Mouse (Mus musculus): ENCODE measurements around the gene Rhbdf2. TPM values are rescaled to one million over a fixed set of nuclear protein-coding genes. Genes with fewer than 3 reads are reported as not detected.

The Rhbdf2 gene
- total and polyA plus RNA-seq, 2 experiments: 3.1 to 17.8 TPM

DNA sequence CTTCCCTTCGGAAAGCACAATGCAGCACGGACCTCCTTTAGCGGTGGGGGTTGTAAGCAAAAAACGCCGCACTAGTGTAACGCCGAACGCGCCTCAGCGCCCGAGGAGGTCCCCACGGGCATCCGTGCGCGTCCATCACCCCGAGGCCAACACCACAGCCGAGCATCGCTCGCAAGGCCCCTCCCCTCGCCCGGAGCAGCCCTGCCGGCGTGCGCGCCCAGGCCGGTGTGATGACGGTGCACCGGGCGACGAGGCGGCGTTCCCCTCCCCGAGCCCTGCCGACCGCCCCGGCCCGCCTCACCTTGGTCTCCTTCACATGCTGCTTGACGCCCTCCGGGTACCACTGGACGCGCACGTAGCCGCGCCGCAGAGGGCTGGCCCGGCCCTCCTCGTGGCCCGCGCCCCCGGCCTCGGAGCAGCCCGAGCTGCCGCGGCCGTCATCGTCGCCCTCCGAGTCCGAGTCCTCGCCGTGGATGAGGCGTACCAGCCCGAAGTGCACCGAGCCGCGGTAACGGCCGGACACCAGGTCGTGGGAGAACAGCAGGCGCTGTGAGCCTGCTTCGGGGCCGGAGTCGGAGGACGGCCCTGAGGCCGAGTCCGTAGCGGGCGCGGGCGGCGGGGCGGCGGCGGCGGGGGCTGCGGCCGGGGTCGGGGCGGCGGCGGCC, 46.0 kb downstream of the Rhbdf2 start:
- no peaks in the 10 kb centered on the region for H3K36me3 ChIP-seq (ENCODE audit: control insufficient read depth, insufficient read depth, low read length)
- no peaks in the 10 kb centered on the region for H3K27me3 ChIP-seq (ENCODE audit: control insufficient read depth, insufficient read depth, low read length)
- H3K4me3 ChIP-seq (ENCODE audit: insufficient read depth, low read depth, low read length): peak overlapping the region; percentile 95
- no peak overlapping the region for H3K27ac ChIP-seq (replicated peaks; ENCODE audit: insufficient read depth, low read depth, low read length)
- H3K79me2 ChIP-seq (ENCODE audit: control insufficient read depth, insufficient read depth, low read length): peaks cover 21% of the 10 kb centered on the region
- H3K9ac ChIP-seq (ENCODE audit: low read depth, low read length): peak overlapping the region; percentile 89
- under 1% methylated on average over 88 of the region's 91 CpGs for WGBS
- TF ChIP-seq POLR2A (IDR thresholded peaks at IDR 0.05; ENCODE audit: extremely low read depth, insufficient read depth, low read length) (no peak), CTCF (IDR thresholded peaks at IDR 0.05; ENCODE audit: low read depth, low read length) (no peak)
- DNase-seq (ENCODE audit: extremely low read depth, low read depth, low spot score): no peak
- no peaks in the 10 kb centered on the region for H3K4me1 ChIP-seq (ENCODE audit: control insufficient read depth, insufficient read depth, low read length)

DNA sequence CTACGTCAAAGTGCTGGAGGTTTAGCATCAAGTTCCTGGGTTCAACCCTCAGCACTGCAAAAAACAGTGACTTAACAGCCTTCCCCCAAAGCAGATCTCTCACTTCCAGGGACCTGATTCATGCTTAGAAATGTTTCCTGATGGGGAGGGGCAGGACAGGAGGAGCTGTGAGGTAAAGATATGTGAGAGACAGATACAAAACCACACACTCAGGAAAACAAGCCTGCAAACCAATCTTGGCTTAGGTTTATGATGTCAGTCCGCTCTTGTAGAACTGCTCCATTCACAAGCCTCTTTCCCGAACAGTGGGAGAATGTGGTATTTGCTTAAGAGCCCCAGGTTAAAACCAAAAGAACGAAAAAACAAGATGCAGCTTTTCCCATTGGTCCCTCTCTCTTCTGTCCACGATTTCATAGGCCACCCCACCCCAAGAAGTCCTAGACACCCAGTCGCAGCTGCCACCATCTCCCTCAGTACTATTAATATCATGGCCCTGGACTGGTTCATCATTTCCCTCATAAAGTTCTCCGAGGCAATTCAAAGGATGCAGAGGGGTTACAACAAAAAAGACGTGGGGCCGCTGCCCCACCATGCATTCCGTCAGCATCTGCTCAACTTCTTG, 46.7 kb downstream of the Rhbdf2 start:
- Histone ChIP-seq H3K27ac (replicated peaks; ENCODE audit: insufficient read depth, low read depth, low read length) (no peak overlapping the region), H3K79me2 (ENCODE audit: control insufficient read depth, insufficient read depth, low read length) (peaks cover 26% of the 10 kb centered on the region), H3K4me3 (ENCODE audit: insufficient read depth, low read depth, low read length) (no peak overlapping the region), H3K4me1 (ENCODE audit: control insufficient read depth, insufficient read depth, low read length) (no peaks in the 10 kb centered on the region), H3K9ac (ENCODE audit: low read depth, low read length) (no peak overlapping the region), H3K36me3 (ENCODE audit: control insufficient read depth, insufficient read depth, low read length) (no peaks in the 10 kb centered on the region), H3K27me3 (ENCODE audit: control insufficient read depth, insufficient read depth, low read length) (no peaks in the 10 kb centered on the region)
- 42% methylated on average over 10 of the region's 10 CpGs for WGBS
- no peak for TF ChIP-seq CTCF (IDR thresholded peaks at IDR 0.05; ENCODE audit: low read depth, low read length)
- TF ChIP-seq POLR2A (IDR thresholded peaks at IDR 0.05; ENCODE audit: extremely low read depth, insufficient read depth, low read length): no peak
- DNase-seq (ENCODE audit: extremely low read depth, low read depth, low spot score): no peak

DNA sequence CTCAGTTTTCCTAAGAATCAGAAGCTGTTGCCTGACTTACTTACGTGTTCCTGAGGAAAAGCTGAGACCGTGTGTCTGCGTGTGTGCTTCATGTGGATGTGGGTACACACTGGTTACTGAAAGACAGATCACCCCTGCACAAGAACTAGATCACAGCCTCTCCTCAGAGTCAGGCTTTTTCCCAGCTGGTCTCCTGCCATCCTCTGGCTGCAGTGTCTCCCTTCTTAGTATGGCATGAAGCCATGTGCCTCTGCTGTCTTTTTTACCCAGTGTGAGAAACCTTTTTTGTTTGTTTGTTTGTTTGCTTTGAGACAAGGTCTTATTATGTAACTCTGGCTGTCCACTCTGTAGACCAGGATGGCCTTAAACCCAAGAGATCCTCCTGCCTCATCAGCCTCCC, 47.5 kb downstream of the Rhbdf2 start:
- no peak overlapping the region for H3K4me3 ChIP-seq (ENCODE audit: insufficient read depth, low read depth, low read length)
- 98% methylated on average over 3 of the region's 3 CpGs for WGBS
- TF ChIP-seq POLR2A (IDR thresholded peaks at IDR 0.05; ENCODE audit: extremely low read depth, insufficient read depth, low read length) (no peak), CTCF (IDR thresholded peaks at IDR 0.05; ENCODE audit: low read depth, low read length) (no peak)
- H3K79me2 ChIP-seq (ENCODE audit: control insufficient read depth, insufficient read depth, low read length): peaks cover 26% of the 10 kb centered on the region
- no peaks in the 10 kb centered on the region for H3K27me3 ChIP-seq (ENCODE audit: control insufficient read depth, insufficient read depth, low read length)
- H3K9ac ChIP-seq (ENCODE audit: low read depth, low read length): no peak overlapping the region
- H3K27ac ChIP-seq (replicated peaks; ENCODE audit: insufficient read depth, low read depth, low read length): no peak overlapping the region
- peak; percentile 34 for DNase-seq (ENCODE audit: extremely low read depth, low read depth, low spot score)
- no peaks in the 10 kb centered on the region for H3K4me1 ChIP-seq (ENCODE audit: control insufficient read depth, insufficient read depth, low read length)
- H3K36me3 ChIP-seq (ENCODE audit: control insufficient read depth, insufficient read depth, low read length): no peaks in the 10 kb centered on the region

DNA sequence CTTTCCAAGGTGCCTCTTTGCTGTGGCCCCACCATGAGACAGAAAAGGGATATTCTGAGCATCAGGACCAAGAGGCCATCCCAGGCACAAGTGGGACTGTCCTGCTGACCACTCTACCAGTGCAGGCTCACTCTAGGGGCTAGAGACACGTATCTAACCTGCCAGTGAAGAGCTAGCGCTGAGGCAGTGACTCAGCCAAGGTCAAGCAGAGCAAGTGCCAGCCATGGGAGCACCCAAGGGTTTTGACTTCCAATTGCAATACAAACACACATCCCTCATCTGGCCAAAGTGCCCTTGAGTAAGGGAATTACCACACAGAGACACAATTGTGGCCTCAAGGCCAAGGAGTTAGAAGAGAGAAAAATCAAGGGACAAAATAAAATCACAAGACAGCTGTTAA, 51.4 kb downstream of the Rhbdf2 start:
- 70% methylated on average over 2 of the region's 2 CpGs for WGBS
- no peak for DNase-seq (ENCODE audit: extremely low read depth, low read depth, low spot score)
- no peaks in the 10 kb centered on the region for H3K36me3 ChIP-seq (ENCODE audit: control insufficient read depth, insufficient read depth, low read length)
- no peak overlapping the region for H3K9ac ChIP-seq (ENCODE audit: low read depth, low read length)
- H3K27me3 ChIP-seq (ENCODE audit: control insufficient read depth, insufficient read depth, low read length): no peaks in the 10 kb centered on the region
- no peaks in the 10 kb centered on the region for H3K4me1 ChIP-seq (ENCODE audit: control insufficient read depth, insufficient read depth, low read length)
- peaks cover 32% of the 10 kb centered on the region for H3K79me2 ChIP-seq (ENCODE audit: control insufficient read depth, insufficient read depth, low read length)
- TF ChIP-seq CTCF (IDR thresholded peaks at IDR 0.05; ENCODE audit: low read depth, low read length) (no peak), POLR2A (IDR thresholded peaks at IDR 0.05; ENCODE audit: extremely low read depth, insufficient read depth, low read length) (no peak)
- H3K4me3 ChIP-seq (ENCODE audit: insufficient read depth, low read depth, low read length): no peak overlapping the region
- no peak overlapping the region for H3K27ac ChIP-seq (replicated peaks; ENCODE audit: insufficient read depth, low read depth, low read length)

DNA sequence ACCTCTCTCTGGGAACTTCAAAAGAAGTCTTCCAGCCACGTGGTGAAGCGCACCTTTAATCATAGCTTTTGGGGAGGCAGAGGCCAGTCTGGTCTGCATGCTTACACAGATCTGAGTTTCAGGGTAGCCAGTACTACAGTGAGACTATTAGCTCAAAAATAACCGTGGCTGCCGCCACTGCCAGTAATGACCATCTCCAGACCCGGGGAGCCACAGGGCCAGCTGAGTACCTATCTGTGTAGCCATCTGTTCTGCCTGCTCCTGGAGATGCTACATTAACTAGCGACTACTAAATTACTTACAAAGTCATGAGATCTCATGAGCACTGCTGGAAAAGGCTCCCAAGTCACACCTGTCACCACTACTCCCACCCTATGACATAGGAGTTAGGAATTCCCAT, 51.8 kb downstream of the Rhbdf2 start:
- Histone ChIP-seq H3K36me3 (ENCODE audit: control insufficient read depth, insufficient read depth, low read length) (no peaks in the 10 kb centered on the region), H3K4me1 (ENCODE audit: control insufficient read depth, insufficient read depth, low read length) (no peaks in the 10 kb centered on the region), H3K4me3 (ENCODE audit: insufficient read depth, low read depth, low read length) (no peak overlapping the region), H3K27ac (replicated peaks; ENCODE audit: insufficient read depth, low read depth, low read length) (no peak overlapping the region), H3K27me3 (ENCODE audit: control insufficient read depth, insufficient read depth, low read length) (no peaks in the 10 kb centered on the region), H3K79me2 (ENCODE audit: control insufficient read depth, insufficient read depth, low read length) (peaks cover 35% of the 10 kb centered on the region), H3K9ac (ENCODE audit: low read depth, low read length) (no peak overlapping the region)
- 90% methylated on average over 6 of the region's 6 CpGs for WGBS
- TF ChIP-seq CTCF (IDR thresholded peaks at IDR 0.05; ENCODE audit: low read depth, low read length) (no peak), POLR2A (IDR thresholded peaks at IDR 0.05; ENCODE audit: extremely low read depth, insufficient read depth, low read length) (no peak)
- DNase-seq (ENCODE audit: extremely low read depth, low read depth, low spot score): no peak

DNA sequence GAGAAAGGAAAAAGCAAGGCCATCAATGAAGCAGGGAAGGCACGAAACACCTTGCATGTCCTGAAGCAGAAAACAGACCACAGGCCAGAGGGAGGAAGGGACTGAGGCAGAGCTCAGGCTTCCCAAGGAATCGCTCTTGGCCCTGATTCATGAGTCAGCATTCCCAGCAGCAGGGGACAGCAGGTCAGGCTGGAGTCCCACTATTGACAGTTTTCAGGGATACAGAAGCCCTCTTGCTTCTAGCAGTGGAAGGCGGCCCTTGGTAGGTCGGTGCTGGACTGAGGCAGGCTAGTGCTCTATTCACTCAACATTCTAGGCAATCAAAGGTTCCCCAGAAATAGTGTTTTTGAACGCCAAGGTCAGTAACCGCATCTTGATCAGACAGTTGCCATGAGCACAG, 52.3 kb downstream of the Rhbdf2 start:
- H3K27me3 ChIP-seq (ENCODE audit: control insufficient read depth, insufficient read depth, low read length): no peaks in the 10 kb centered on the region
- no peak for DNase-seq (ENCODE audit: extremely low read depth, low read depth, low spot score)
- H3K79me2 ChIP-seq (ENCODE audit: control insufficient read depth, insufficient read depth, low read length): peaks cover 40% of the 10 kb centered on the region
- no peaks in the 10 kb centered on the region for H3K4me1 ChIP-seq (ENCODE audit: control insufficient read depth, insufficient read depth, low read length)
- WGBS: 78% methylated on average over 6 of the region's 6 CpGs
- no peak overlapping the region for H3K9ac ChIP-seq (ENCODE audit: low read depth, low read length)
- H3K36me3 ChIP-seq (ENCODE audit: control insufficient read depth, insufficient read depth, low read length): no peaks in the 10 kb centered on the region
- H3K4me3 ChIP-seq (ENCODE audit: insufficient read depth, low read depth, low read length): no peak overlapping the region
- no peak for TF ChIP-seq POLR2A (IDR thresholded peaks at IDR 0.05; ENCODE audit: extremely low read depth, insufficient read depth, low read length)
- no peak for TF ChIP-seq CTCF (IDR thresholded peaks at IDR 0.05; ENCODE audit: low read depth, low read length)
- no peak overlapping the region for H3K27ac ChIP-seq (replicated peaks; ENCODE audit: insufficient read depth, low read depth, low read length)

Measured in liver, adult 2 months (tissue).